Mouse (Mus musculus): Measurements from ENCODE around the gene Ppil4. TPM values are rescaled to one million over a fixed set of nuclear protein-coding genes. Genes with fewer than 3 reads are reported as not detected.
A peak's percentile ranks its signal among the peaks of the same experiment; 100 is the strongest.
"Not testable (repeated sequence)": the region's sequence is repeated elsewhere in the genome, so short reads cannot be mapped to it uniquely, and the experiment has no call there.

The Ppil4 gene
- 38.2 and 39.2 TPM in 2 replicates for polyA plus RNA-seq (2015; fragmentation: Nextera tagmentation; extraction: Ambion mirVana)

GRCm38 (mm10) chr10:7792751-7793385, at the start of gene Ppil4, which contains the start of gene Ginm1:
Ppil4 (plus strand) TSS chr10:7792891.
Ginm1 (minus strand) TSS chr10:7792824.
- Histone ChIP-seq H3K4me1 (ENCODE audit: control insufficient read depth, insufficient read depth, low read length) (peaks cover 13% of the 10 kb centered on the region), H3K4me2 (ENCODE audit: low read depth, low read length) (peak within 1 kb of the TSS; percentile 84), H3K36me3 (ENCODE audit: control insufficient read depth, insufficient read depth, low read length) (0 out of 2 replicates have a peak, but pooled peaks cover 17% of the 10 kb centered on the region), H3K27me3 (ENCODE audit: control insufficient read depth, insufficient read depth, low read length) (no peaks in the 10 kb centered on the region), H3K9me3 (replicated peaks; ENCODE audit: control insufficient read depth, low read length) (no peaks in the 10 kb centered on the region), H3K9ac (ENCODE audit: low read length) (peak within 1 kb of the TSS; percentile 95), H3K4me3 (replicated peaks; ENCODE audit: low read length) (peak within 1 kb of the TSS; percentile 98), H3K27ac (ENCODE audit: low read length) (peak within 1 kb of the TSS; percentile 75)
- peak; percentile 94 for ATAC-seq (ENCODE audit: insufficient read depth, low FRiP score)
- 1% methylated on average over 52 of the region's 52 CpGs for WGBS

GRCm38 (mm10) chr10:7745528-7745927, 47.2 kb upstream of the Ppil4 start:
- not testable (repeated sequence) for H3K4me3 ChIP-seq (replicated peaks; ENCODE audit: low read length); H3K9ac ChIP-seq (ENCODE audit: low read length); H3K27me3 ChIP-seq (ENCODE audit: control insufficient read depth, insufficient read depth, low read length); H3K27ac ChIP-seq (ENCODE audit: low read length); ATAC-seq (ENCODE audit: insufficient read depth, low FRiP score); H3K4me2 ChIP-seq (ENCODE audit: low read depth, low read length); H3K4me1 ChIP-seq (ENCODE audit: control insufficient read depth, insufficient read depth, low read length); H3K9me3 ChIP-seq (replicated peaks; ENCODE audit: control insufficient read depth, low read length)
- H3K36me3 ChIP-seq (ENCODE audit: control insufficient read depth, insufficient read depth, low read length): peaks cover 18% of the 10 kb centered on the region; the same call in 1 of the 2 replicates
- WGBS: 96% methylated on average over 6 of the region's 6 CpGs

DNA sequence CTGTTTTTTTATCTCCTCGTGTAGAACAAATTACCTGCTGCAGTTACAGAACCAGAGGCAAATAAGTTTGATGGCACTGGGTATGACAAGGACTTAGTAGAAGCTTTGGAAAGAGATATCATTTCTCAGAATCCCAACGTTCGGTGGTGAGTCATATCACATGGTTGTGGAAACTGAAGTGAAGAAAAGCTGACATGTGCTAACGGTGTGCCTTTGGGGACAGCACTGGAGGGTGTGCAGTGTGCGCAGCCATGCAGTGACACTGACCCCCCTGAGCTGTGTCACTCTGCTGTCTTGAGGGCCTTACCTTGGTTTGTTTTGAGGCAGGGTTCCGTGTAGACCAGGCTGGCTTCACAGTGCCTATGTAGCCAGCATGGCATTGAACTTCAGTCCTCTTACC, 43.9 kb upstream of the Ppil4 start:
- H3K9ac ChIP-seq (ENCODE audit: low read length): no peak overlapping the region
- WGBS: 89% methylated on average over 6 of the region's 6 CpGs
- no peaks in the 10 kb centered on the region for H3K4me1 ChIP-seq (ENCODE audit: control insufficient read depth, insufficient read depth, low read length)
- no peak overlapping the region for H3K4me3 ChIP-seq (replicated peaks; ENCODE audit: low read length)
- no peaks in the 10 kb centered on the region for H3K9me3 ChIP-seq (replicated peaks; ENCODE audit: control insufficient read depth, low read length)
- H3K27me3 ChIP-seq (ENCODE audit: control insufficient read depth, insufficient read depth, low read length): no peaks in the 10 kb centered on the region
- ATAC-seq (ENCODE audit: insufficient read depth, low FRiP score): no peak
- H3K27ac ChIP-seq (ENCODE audit: low read length): no peak overlapping the region
- peaks cover 19% of the 10 kb centered on the region; the same call in 1 of the 2 replicates for H3K36me3 ChIP-seq (ENCODE audit: control insufficient read depth, insufficient read depth, low read length)
- no peak overlapping the region for H3K4me2 ChIP-seq (ENCODE audit: low read depth, low read length)

GRCm38 (mm10) chr10:7757544-7757943, 35.1 kb upstream of the Ppil4 start:
- no peak for ATAC-seq (ENCODE audit: insufficient read depth, low FRiP score)
- Histone ChIP-seq H3K9me3 (replicated peaks; ENCODE audit: control insufficient read depth, low read length) (no peaks in the 10 kb centered on the region), H3K27me3 (ENCODE audit: control insufficient read depth, insufficient read depth, low read length) (no peaks in the 10 kb centered on the region), H3K4me2 (ENCODE audit: low read depth, low read length) (no peak overlapping the region), H3K27ac (ENCODE audit: low read length) (no peak overlapping the region), H3K4me3 (replicated peaks; ENCODE audit: low read length) (no peak overlapping the region), H3K9ac (ENCODE audit: low read length) (no peak overlapping the region), H3K36me3 (ENCODE audit: control insufficient read depth, insufficient read depth, low read length) (peaks cover 13% of the 10 kb centered on the region; the same call in 1 of the 2 replicates), H3K4me1 (ENCODE audit: control insufficient read depth, insufficient read depth, low read length) (no peaks in the 10 kb centered on the region)
- WGBS: 90% methylated on average over 2 of the region's 2 CpGs

- no peak overlapping the region for H3K4me2 ChIP-seq (ENCODE audit: low read depth, low read length)
- no peak overlapping the region for H3K4me3 ChIP-seq (replicated peaks; ENCODE audit: low read length)
- H3K9me3 ChIP-seq (replicated peaks; ENCODE audit: control insufficient read depth, low read length): no peaks in the 10 kb centered on the region
- H3K27ac ChIP-seq (ENCODE audit: low read length): no peak overlapping the region
- H3K36me3 ChIP-seq (ENCODE audit: control insufficient read depth, insufficient read depth, low read length): peaks cover 7% of the 10 kb centered on the region; the same call in 1 of the 2 replicates
- WGBS: 86% methylated on average over 4 of the region's 4 CpGs
- no peaks in the 10 kb centered on the region for H3K27me3 ChIP-seq (ENCODE audit: control insufficient read depth, insufficient read depth, low read length)
- no peak overlapping the region for H3K9ac ChIP-seq (ENCODE audit: low read length)
- no peaks in the 10 kb centered on the region for H3K4me1 ChIP-seq (ENCODE audit: control insufficient read depth, insufficient read depth, low read length)
- no peak for ATAC-seq (ENCODE audit: insufficient read depth, low FRiP score)
Measured at GRCm38 (mm10) chr10:7772346-7772745, 20.3 kb upstream of the Ppil4 start.

DNA sequence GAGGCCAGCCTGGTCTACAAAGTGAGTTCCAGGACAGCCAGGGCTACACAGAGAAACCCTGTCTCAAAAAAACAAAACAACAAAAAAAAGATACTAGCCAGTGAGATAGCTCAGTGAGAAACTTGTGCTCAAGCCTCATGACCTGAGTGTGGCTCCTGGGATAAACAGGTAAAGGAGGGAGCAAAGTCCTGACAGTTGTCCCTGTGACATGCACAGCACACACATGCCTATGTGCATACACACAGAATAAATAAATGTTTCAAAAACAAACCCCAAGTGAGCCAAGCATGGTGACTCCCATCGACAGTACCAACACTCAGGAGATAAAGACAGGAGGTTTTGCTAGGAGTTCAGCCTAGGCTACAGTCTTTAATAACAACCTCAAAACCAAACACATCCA, 19.9 kb upstream of the Ppil4 start:
- H3K9ac ChIP-seq (ENCODE audit: low read length): no peak overlapping the region
- WGBS: 86% methylated on average over 1 of the region's 1 CpGs
- H3K4me1 ChIP-seq (ENCODE audit: control insufficient read depth, insufficient read depth, low read length): no peaks in the 10 kb centered on the region
- peaks cover 7% of the 10 kb centered on the region; the same call in 1 of the 2 replicates for H3K36me3 ChIP-seq (ENCODE audit: control insufficient read depth, insufficient read depth, low read length)
- H3K27me3 ChIP-seq (ENCODE audit: control insufficient read depth, insufficient read depth, low read length): no peaks in the 10 kb centered on the region
- H3K27ac ChIP-seq (ENCODE audit: low read length): no peak overlapping the region
- no peak overlapping the region for H3K4me2 ChIP-seq (ENCODE audit: low read depth, low read length)
- H3K4me3 ChIP-seq (replicated peaks; ENCODE audit: low read length): no peak overlapping the region
- ATAC-seq (ENCODE audit: insufficient read depth, low FRiP score): no peak
- no peaks in the 10 kb centered on the region for H3K9me3 ChIP-seq (replicated peaks; ENCODE audit: control insufficient read depth, low read length)

DNA sequence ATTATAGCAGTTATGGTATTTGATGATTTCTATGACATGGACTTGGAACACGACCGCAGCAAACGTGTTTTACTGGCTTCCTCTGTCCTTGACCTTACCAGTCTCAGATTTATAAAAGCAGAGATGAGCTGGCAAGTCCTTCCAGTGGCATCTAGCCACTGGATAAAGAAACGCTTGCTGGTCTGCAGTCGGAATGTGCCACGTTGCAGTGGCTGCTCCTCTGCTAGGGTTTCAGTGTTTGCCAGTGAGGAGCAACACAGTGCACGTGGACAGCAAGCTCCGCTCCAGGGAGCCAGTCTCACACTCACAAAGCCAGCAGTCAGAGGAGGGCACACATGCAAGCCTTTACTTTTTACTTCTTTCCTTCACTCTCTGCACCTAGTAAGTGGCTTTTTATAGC, 17.3 kb upstream of the Ppil4 start:
- ATAC-seq (ENCODE audit: insufficient read depth, low FRiP score): no peak
- Histone ChIP-seq H3K27ac (ENCODE audit: low read length) (no peak overlapping the region), H3K9me3 (replicated peaks; ENCODE audit: control insufficient read depth, low read length) (no peaks in the 10 kb centered on the region), H3K4me3 (replicated peaks; ENCODE audit: low read length) (no peak overlapping the region), H3K36me3 (ENCODE audit: control insufficient read depth, insufficient read depth, low read length) (peaks cover 7% of the 10 kb centered on the region; the same call in 1 of the 2 replicates), H3K27me3 (ENCODE audit: control insufficient read depth, insufficient read depth, low read length) (no peaks in the 10 kb centered on the region), H3K4me2 (ENCODE audit: low read depth, low read length) (no peak overlapping the region), H3K4me1 (ENCODE audit: control insufficient read depth, insufficient read depth, low read length) (0 out of 2 replicates have a peak, but pooled peaks cover 3% of the 10 kb centered on the region), H3K9ac (ENCODE audit: low read length) (no peak overlapping the region)
- WGBS: 91% methylated on average over 8 of the region's 8 CpGs

- ATAC-seq (ENCODE audit: insufficient read depth, low FRiP score): no peak
- H3K9ac ChIP-seq (ENCODE audit: low read length): no peak overlapping the region
- no peak overlapping the region for H3K27ac ChIP-seq (ENCODE audit: low read length)
- H3K36me3 ChIP-seq (ENCODE audit: control insufficient read depth, insufficient read depth, low read length): peaks cover 3% of the 10 kb centered on the region; the same call in 1 of the 2 replicates
- H3K4me1 ChIP-seq (ENCODE audit: control insufficient read depth, insufficient read depth, low read length): 0 out of 2 replicates have a peak, but pooled peaks cover 3% of the 10 kb centered on the region
- H3K4me3 ChIP-seq (replicated peaks; ENCODE audit: low read length): no peak overlapping the region
- no peaks in the 10 kb centered on the region for H3K27me3 ChIP-seq (ENCODE audit: control insufficient read depth, insufficient read depth, low read length)
- H3K4me2 ChIP-seq (ENCODE audit: low read depth, low read length): no peak overlapping the region
- WGBS: 93% methylated on average over 3 of the region's 3 CpGs
- no peaks in the 10 kb centered on the region for H3K9me3 ChIP-seq (replicated peaks; ENCODE audit: control insufficient read depth, low read length)
Measured at GRCm38 (mm10) chr10:7778361-7778760, 14.3 kb upstream of the Ppil4 start.

- ATAC-seq (ENCODE audit: insufficient read depth, low FRiP score): no peak
Measured at GRCm38 (mm10) chr10:7779751-7780237, 12.9 kb upstream of the Ppil4 start.

More at GRCm38 (mm10) chr10:7779751-7780237, 12.9 kb upstream of the Ppil4 start:
- 17% methylated on average over 7 of the region's 7 CpGs for WGBS
- H3K36me3 ChIP-seq (ENCODE audit: control insufficient read depth, insufficient read depth, low read length): peaks cover 3% of the 10 kb centered on the region; the same call in 1 of the 2 replicates
- peak overlapping the region; percentile 95 for H3K9ac ChIP-seq (ENCODE audit: low read length)
- peak overlapping the region; percentile 76 for H3K4me2 ChIP-seq (ENCODE audit: low read depth, low read length)
- H3K27me3 ChIP-seq (ENCODE audit: control insufficient read depth, insufficient read depth, low read length): no peaks in the 10 kb centered on the region
- 0 out of 2 replicates have a peak, but pooled peaks cover 3% of the 10 kb centered on the region for H3K4me1 ChIP-seq (ENCODE audit: control insufficient read depth, insufficient read depth, low read length)
- no peaks in the 10 kb centered on the region for H3K9me3 ChIP-seq (replicated peaks; ENCODE audit: control insufficient read depth, low read length)
- no peak overlapping the region for H3K27ac ChIP-seq (ENCODE audit: low read length)
- H3K4me3 ChIP-seq (replicated peaks; ENCODE audit: low read length): peak overlapping the region; percentile 99

All from stomach, embryonic 16.5 days (tissue).